Comparison of ENCODE assay signal across 8 mouse cellular contexts in the genomic region with DNA sequence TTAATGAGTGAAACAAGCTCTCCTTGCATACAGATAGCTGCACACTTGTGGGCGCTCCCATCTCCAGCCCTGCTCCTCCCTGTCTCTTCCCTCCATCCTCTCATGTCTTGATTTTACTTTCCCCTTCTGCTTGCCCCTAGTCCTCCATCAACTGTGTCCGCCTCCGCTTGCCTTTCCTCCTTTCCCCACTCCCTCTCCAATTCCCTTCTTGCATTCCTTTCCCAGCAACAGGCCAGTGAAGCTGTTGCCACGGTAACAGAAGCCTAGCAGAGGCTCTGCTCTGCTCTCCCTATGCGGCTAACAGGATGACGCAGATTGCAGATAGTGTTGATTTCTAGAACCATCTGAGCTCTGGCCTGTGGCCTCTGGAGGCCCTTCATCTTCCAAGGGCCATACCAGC. TPM values are rescaled to one million over a fixed set of nuclear protein-coding genes. Genes with fewer than 3 reads are reported as not detected.
DNase-seq lines count a peak whose midpoint lies in the region; ATAC-seq lines count a peak whose summit lies in the region.

No protein-coding gene starts in this region.

- ATAC-seq in forebrain, embryonic 14.5 days: peak; percentile 64
- peak; percentile 77; the same call in 1 of the 2 replicates for ATAC-seq in neural tube, embryonic 14.5 days (ENCODE audit: low read depth)

- intact Hi-C loops in gastrocnemius, postnatal 14 days (cut with DNase I; ENCODE audit: low total_unique reads): no loop called here

- no peak overlapping the region for H3K27ac ChIP-seq in forebrain, embryonic 14.5 days (ENCODE audit: low read depth, low read length)
- peak overlapping the region; percentile 5; the same call in 1 of the 2 replicates for H3K27ac ChIP-seq in neural tube, embryonic 14.5 days (ENCODE audit: low read depth, low read length)

- no peak overlapping the region for H3K4me3 ChIP-seq in forebrain, embryonic 14.5 days (ENCODE audit: low read depth, low read length)
- no peak overlapping the region for H3K4me3 ChIP-seq in neural tube, embryonic 14.5 days (ENCODE audit: low read depth, low read length)

- H3K27me3 ChIP-seq in forebrain, embryonic 14.5 days (replicated peaks; ENCODE audit: control insufficient read depth, insufficient read depth, low read length): no peaks in the 10 kb centered on the region
- no peaks in the 10 kb centered on the region for H3K27me3 ChIP-seq in neural tube, embryonic 14.5 days (ENCODE audit: control insufficient read depth, insufficient read depth, low read length)

- 16% methylated on average over 6 of the region's 6 CpGs for WGBS in forebrain, embryonic 14.5 days
- WGBS in neural tube, embryonic 14.5 days: 11% methylated on average over 6 of the region's 6 CpGs

- H3K4me1 ChIP-seq in forebrain, embryonic 14.5 days (ENCODE audit: control insufficient read depth, insufficient read depth, low read length): peaks cover 46% of the 10 kb centered on the region
- H3K4me1 ChIP-seq in neural tube, embryonic 14.5 days (ENCODE audit: control insufficient read depth, insufficient read depth, low read length): peaks cover 60% of the 10 kb centered on the region

- no peak overlapping the region for H3K4me2 ChIP-seq in forebrain, embryonic 14.5 days (ENCODE audit: low read length)
- H3K4me2 ChIP-seq in neural tube, embryonic 14.5 days (ENCODE audit: low read depth, low read length): no peak overlapping the region

- no peaks in the 10 kb centered on the region for H3K36me3 ChIP-seq in forebrain, embryonic 14.5 days (ENCODE audit: control insufficient read depth, insufficient read depth, low read length)
- H3K36me3 ChIP-seq in neural tube, embryonic 14.5 days (ENCODE audit: control insufficient read depth, insufficient read depth, low read length): no peaks in the 10 kb centered on the region

- peak; percentile 61 for DNase-seq in kidney, postnatal 10 days
- no peak for DNase-seq in kidney, adult 9 months
- peak; percentile 87 for DNase-seq in forebrain, embryonic 14.5 days (ENCODE audit: low spot score)
- DNase-seq in left cerebral cortex, adult 11 months (ENCODE audit: low spot score): peak; percentile 55
- DNase-seq in gastrocnemius, postnatal 14 days: no peak
- DNase-seq in adipocyte (ENCODE audit: low spot score): no peak
- no peak for DNase-seq in gastrocnemius, adult 18-20 months (ENCODE audit: low spot score)

- H3K9me3 ChIP-seq in forebrain, embryonic 14.5 days (replicated peaks; ENCODE audit: control insufficient read depth, low read length): no peaks in the 10 kb centered on the region
- H3K9me3 ChIP-seq in neural tube, embryonic 14.5 days (ENCODE audit: control insufficient read depth, low read length): no peaks in the 10 kb centered on the region

- H3K9ac ChIP-seq in forebrain, embryonic 14.5 days (ENCODE audit: low read length): no peak overlapping the region
- H3K9ac ChIP-seq in neural tube, embryonic 14.5 days (replicated peaks; ENCODE audit: low read depth, low read length): no peak overlapping the region

RNA-seq across cellular contexts. Expression of a gene that starts 21.9 kb away (rescaled TPM):
- polyA plus RNA-seq in forebrain, embryonic 14.5 days (2014; fragmentation: Nextera tagmentation; extraction: Ambion mirVana): 101 and 113 TPM in 2 replicates
- polyA plus RNA-seq in neural tube, embryonic 14.5 days (2014; fragmentation: Nextera tagmentation; extraction: Ambion mirVana): 102 and 110 TPM in 2 replicates
- total RNA-seq in gastrocnemius, postnatal 14 days (2021): 10 to 100 TPM; 22.5 to 25.9 TPM
- total RNA-seq in gastrocnemius, adult 18-20 months (2021): 10 to 100 TPM; 23.5 to 29.2 TPM

RNA-seq across cellular contexts. Expression of a gene that starts 22.5 kb away (rescaled TPM):
- polyA plus RNA-seq in forebrain, embryonic 14.5 days (2014; fragmentation: Nextera tagmentation; extraction: Ambion mirVana): 3.5 and 3.7 TPM in 2 replicates
- polyA plus RNA-seq in neural tube, embryonic 14.5 days (2014; fragmentation: Nextera tagmentation; extraction: Ambion mirVana): 4.5 and 5.0 TPM in 2 replicates
- total RNA-seq in gastrocnemius, postnatal 14 days (2021): 1 to 10 TPM; 3.5 to 3.6 TPM
- 1 to 10 TPM; 2.7 to 4.1 TPM for total RNA-seq in gastrocnemius, adult 18-20 months (2021)

Comparison
In these comparisons a context has a peak if more than half of its experiments do, and no peak if none do; other contexts are left out.
1. DNase-seq: peak in kidney, postnatal 10 days (single experiment), forebrain, embryonic 14.5 days (single experiment) and left cerebral cortex, adult 11 months (single experiment); none in kidney, adult 9 months (single experiment), gastrocnemius, postnatal 14 days (single experiment), adipocyte (single experiment) and gastrocnemius, adult 18-20 months (single experiment).